Mouse (Mus musculus): ENCODE data around the gene Abl1. TPM values are rescaled to one million over a fixed set of nuclear protein-coding genes. Genes with fewer than 3 reads are reported as not detected.

Gene Abl1
- total and polyA plus RNA-seq, 3 experiments: 9.8 to 22.4 (median 15.2) TPM

DNA sequence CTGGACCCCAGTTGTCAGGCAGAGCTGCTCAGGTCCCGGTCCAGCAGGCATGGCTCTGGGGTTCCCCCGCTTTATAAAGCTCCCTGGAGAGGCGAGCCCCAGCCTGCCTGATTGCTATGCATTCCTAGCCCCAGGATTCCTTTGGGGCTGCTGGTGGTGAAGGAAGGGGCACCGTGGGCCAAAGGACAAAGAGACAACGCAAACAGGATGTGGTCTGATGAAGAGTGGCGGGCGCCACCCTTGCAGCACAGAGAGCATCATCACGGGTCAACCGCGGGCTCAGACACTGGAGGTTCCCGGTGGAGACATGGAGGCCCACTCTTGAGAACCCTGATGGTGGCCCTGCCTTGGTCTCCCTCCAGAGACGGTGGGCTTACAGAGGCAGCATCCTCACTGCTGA is 122.3 kb downstream of the Abl1 start, which contains the start of gene Qrfp:
Qrfp (minus strand) TSS at position 137 of the 400 bp plus-strand sequence.
- DNase-seq (ENCODE audit: extremely low read depth): no peak
- Histone ChIP-seq H3K36me3 (replicated peaks in 1 of 2; ENCODE audit: control insufficient read depth in 1 of 2, insufficient read depth in 1 of 2, low read length in 1 of 2) (peaks cover 0 to 2% of the 10 kb centered on the region in 2 experiments), H3K9ac (ENCODE audit: insufficient read depth, low read depth) (no peak within 1 kb of the TSS), H3K27me3 (replicated peaks) (peaks cover 49% of the 10 kb centered on the region), H3K9me3 (replicated peaks; ENCODE audit: low read length) (no peaks in the 10 kb centered on the region), H3K79me2 (replicated peaks; ENCODE audit: control insufficient read depth, extremely low read depth, insufficient read depth, poor library complexity, severe bottlenecking) (no peaks in the 10 kb centered on the region), H3K4me2 (ENCODE audit: insufficient read depth, low read depth, poor library complexity, severe bottlenecking) (no peak within 1 kb of the TSS), H3K4me1 (ENCODE audit: control insufficient read depth in 1 of 2, insufficient read depth in 2 of 2) (peaks cover 6 to 28% of the 10 kb centered on the region in 2 experiments), H3K27ac (ENCODE audit: insufficient read depth, low read depth) (no peak within 1 kb of the TSS), H3K4me3 (replicated peaks in 1 of 3; ENCODE audit: low read depth in 2 of 3, low read length in 2 of 3, poor library complexity in 1 of 3) (no peak within 1 kb of the TSS)
- dilution Hi-C loops (cut with MboI; ENCODE audit: extremely low pct_ligation_motif_present, extremely low pct_unique_long_range_greater_than_20kb, low sequenced_read_pairs) (no loop called here), in situ Hi-C loops (cut with MboI; ENCODE audit: low pct_ligation_motif_present, low pct_unique_long_range_greater_than_20kb, low sequenced_read_pairs) (no loop called here)
- TF ChIP-seq SIN3A (IDR thresholded peaks at IDR 0.05; ENCODE audit: low read length): no peak
- TF ChIP-seq POLR2AphosphoS2 (IDR thresholded peaks at IDR 0.05; ENCODE audit: low read depth, low read length): no peak
- no peak for TF ChIP-seq MXI1 (IDR thresholded peaks at IDR 0.05; ENCODE audit: low read depth, low read length)
- no peak for TF ChIP-seq MEF2A (IDR thresholded peaks at IDR 0.05; ENCODE audit: borderline replicate concordance, low read depth, low read length)
- no peak for TF ChIP-seq ETS1 (conservative IDR thresholded peaks at IDR 0.05; ENCODE audit: low read depth, low read length)
- no peak for TF ChIP-seq RAD21 (IDR thresholded peaks at IDR 0.05; ENCODE audit: low read depth, low read length)
- no peak for TF ChIP-seq NELFE (IDR thresholded peaks at IDR 0.05; ENCODE audit: low read depth, low read length)
- TF ChIP-seq TCF12 (IDR thresholded peaks at IDR 0.05; ENCODE audit: low read depth, low read length): no peak
- TF ChIP-seq MAX (IDR thresholded peaks at IDR 0.05; ENCODE audit: low read length): no peak
- TF ChIP-seq MAZ (IDR thresholded peaks at IDR 0.05; ENCODE audit: low read depth, low read length): no peak
- TF ChIP-seq POLR2A (IDR thresholded peaks at IDR 0.05; ENCODE audit: low read depth, low read length): no peak
- no peak for TF ChIP-seq UBTF (IDR thresholded peaks at IDR 0.05; ENCODE audit: low read depth, low read length)
- TF ChIP-seq MYC (IDR thresholded peaks at IDR 0.05; ENCODE audit: low read depth, low read length): no peak
- TF ChIP-seq ZKSCAN1 (IDR thresholded peaks at IDR 0.05; ENCODE audit: borderline replicate concordance, low read depth, low read length): no peak
- no peak for TF ChIP-seq NRF1 (IDR thresholded peaks at IDR 0.05; ENCODE audit: low read depth, low read length)
- no peak for TF ChIP-seq CHD1 (IDR thresholded peaks at IDR 0.05; ENCODE audit: low read depth, low read length)

DNA sequence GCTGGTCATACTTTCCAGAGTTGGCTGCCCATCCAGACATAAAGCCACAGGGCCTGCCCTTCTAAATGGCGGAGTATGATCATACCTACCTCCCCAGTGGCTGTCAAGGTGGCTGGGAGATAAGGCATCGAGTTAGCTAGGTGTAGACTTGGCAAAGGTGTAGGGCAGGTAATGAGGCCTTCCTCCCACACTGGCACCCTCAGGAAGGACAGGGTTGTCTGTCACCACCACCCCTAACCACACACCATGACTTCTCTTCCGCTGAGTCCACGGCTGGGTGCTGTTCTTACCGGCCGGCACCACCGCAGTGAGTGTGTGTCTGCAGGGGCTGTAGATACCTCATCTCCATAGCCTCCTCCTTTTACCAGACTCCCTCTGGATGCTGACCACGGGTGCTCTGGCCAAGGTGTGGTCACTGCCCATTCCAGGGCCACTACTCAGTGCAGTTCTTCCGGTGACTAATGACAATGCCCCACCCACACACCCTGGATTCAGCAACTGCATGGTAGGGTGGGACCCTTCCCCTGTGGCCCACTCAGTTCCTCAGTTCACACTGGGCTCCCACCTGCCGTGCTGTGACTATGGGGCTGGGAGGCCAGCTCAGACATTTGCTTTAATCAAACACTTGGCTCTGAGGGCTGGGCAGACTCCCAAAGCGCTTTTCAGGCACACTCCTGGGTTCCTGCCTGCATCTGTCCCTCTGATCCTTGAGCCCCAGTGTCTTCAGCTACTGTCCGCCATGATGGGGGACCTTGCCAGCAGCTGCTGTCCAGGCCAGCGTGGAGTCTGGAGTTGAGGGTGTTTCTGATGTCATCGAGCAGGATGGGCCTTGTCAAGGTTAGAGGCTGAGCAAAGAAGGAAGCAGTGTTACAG is 123.1 kb downstream of the Abl1 start:
- Histone ChIP-seq H3K9ac (ENCODE audit: insufficient read depth, low read depth) (no peak overlapping the region), H3K27me3 (replicated peaks) (peaks cover 58% of the 10 kb centered on the region), H3K4me1 (ENCODE audit: control insufficient read depth in 1 of 2, insufficient read depth in 2 of 2) (peaks cover 6 to 25% of the 10 kb centered on the region in 2 experiments), H3K4me2 (ENCODE audit: insufficient read depth, low read depth, poor library complexity, severe bottlenecking) (no peak overlapping the region), H3K4me3 (replicated peaks in 1 of 3; ENCODE audit: low read depth in 2 of 3, low read length in 2 of 3, poor library complexity in 1 of 3) (no peak overlapping the region), H3K36me3 (replicated peaks in 1 of 2; ENCODE audit: control insufficient read depth in 1 of 2, insufficient read depth in 1 of 2, low read length in 1 of 2) (peaks cover 0 to 2% of the 10 kb centered on the region in 2 experiments), H3K9me3 (replicated peaks; ENCODE audit: low read length) (no peaks in the 10 kb centered on the region), H3K79me2 (replicated peaks; ENCODE audit: control insufficient read depth, extremely low read depth, insufficient read depth, poor library complexity, severe bottlenecking) (no peaks in the 10 kb centered on the region), H3K27ac (ENCODE audit: insufficient read depth, low read depth) (no peak overlapping the region)
- 0 out of 2 replicates have a peak, but pooled peaks have one; percentile 12 for TF ChIP-seq MAX (IDR thresholded peaks at IDR 0.05; ENCODE audit: low read length)
- no peak for TF ChIP-seq ETS1 (conservative IDR thresholded peaks at IDR 0.05; ENCODE audit: low read depth, low read length)
- in situ Hi-C loops (cut with MboI; ENCODE audit: low pct_ligation_motif_present, low pct_unique_long_range_greater_than_20kb, low sequenced_read_pairs) (no loop called here), dilution Hi-C loops (cut with MboI; ENCODE audit: extremely low pct_ligation_motif_present, extremely low pct_unique_long_range_greater_than_20kb, low sequenced_read_pairs) (no loop called here)
- no peak for DNase-seq (ENCODE audit: extremely low read depth)

All from CH12.LX (cell line).